Mouse (Mus musculus) kidney, postnatal 25 days (tissue): Measurements from ENCODE around the gene Creg2.
"Not testable (repeated sequence)": the region's sequence is repeated elsewhere in the genome, so short reads cannot be mapped to it uniquely, and the experiment has no call there.

Experiments used
- DNase-seq, 2 experiments: peaks; one replicate each; pipeline ENCODE4 v3.0.0; 2021; ENCODE audit warnings: mixed read lengths in 2 of 2

Creg2 gene

GRCm38 (mm10) chr1:39650435-39651240, 636 bp downstream of the Creg2 start:
- DNase-seq: peak; percentile 54 to 64

- DNase-seq: no peak
These were observed 1.4 kb downstream of the Creg2 start for GRCm38 (mm10) chr1:39649691-39650434.

GRCm38 (mm10) chr1:39648584-39648983, 2.7 kb downstream of the Creg2 start:
- no peak for DNase-seq

- DNase-seq: peak; percentile 20 to 58
These were observed 5.1 kb downstream of the Creg2 start for GRCm38 (mm10) chr1:39645905-39646759.

- no peak for DNase-seq
These were observed 6.9 kb downstream of the Creg2 start for GRCm38 (mm10) chr1:39644333-39644732.

- no peak for DNase-seq
These were observed 9.6 kb downstream of the Creg2 start for GRCm38 (mm10) chr1:39641667-39642066.

GRCm38 (mm10) chr1:39637139-39637538, 14.1 kb downstream of the Creg2 start:
- DNase-seq: no peak

- DNase-seq: no peak
These were observed 14.6 kb downstream of the Creg2 start for GRCm38 (mm10) chr1:39636660-39637059.

- DNase-seq: no peak
These were observed 15.1 kb downstream of the Creg2 start for GRCm38 (mm10) chr1:39636196-39636595.

- no peak for DNase-seq
These were observed 22.7 kb downstream of the Creg2 start for GRCm38 (mm10) chr1:39628606-39629005.

GRCm38 (mm10) chr1:39625491-39625890, 25.8 kb downstream of the Creg2 start:
- no peak for DNase-seq

- no peak for DNase-seq
These were observed 27.5 kb downstream of the Creg2 start for GRCm38 (mm10) chr1:39623729-39624128.

GRCm38 (mm10) chr1:39623106-39623505, 28.2 kb downstream of the Creg2 start:
- DNase-seq: no peak

GRCm38 (mm10) chr1:39618524-39618923, 32.8 kb downstream of the Creg2 start:
- DNase-seq: no peak

- DNase-seq: no peak
These were observed 35.7 kb downstream of the Creg2 start for GRCm38 (mm10) chr1:39615526-39615925.

- DNase-seq: peak in 1 of 2 experiments; percentile 33
These were observed 36.6 kb downstream of the Creg2 start for GRCm38 (mm10) chr1:39614462-39615279.

GRCm38 (mm10) chr1:39613061-39613460, 38.2 kb downstream of the Creg2 start:
- DNase-seq: no peak

- peak; percentile 60 to 63 for DNase-seq
These were observed 38.8 kb downstream of the Creg2 start for GRCm38 (mm10) chr1:39612491-39612890.

GRCm38 (mm10) chr1:39608534-39608933, 42.7 kb downstream of the Creg2 start:
- no peak for DNase-seq

GRCm38 (mm10) chr1:39602477-39602876, 48.8 kb downstream of the Creg2 start:
- no peak for DNase-seq

- DNase-seq: peak in 1 of 2 experiments; percentile 37
These were observed 52.5 kb downstream of the Creg2 start for GRCm38 (mm10) chr1:39598726-39599125.

- not testable (repeated sequence) for DNase-seq
These were observed 54.1 kb downstream of the Creg2 start for GRCm38 (mm10) chr1:39597135-39597534.
